Mouse (Mus musculus) embryonic stem cell, embryonic (primary cell): ENCODE results near the gene Pi4k2a.

Experiments used
- CTCF ChIA-PET, 4 experiments: fragments of 300-600 bp in 2 of 4; fragments of 350-600 bp in 2 of 4; sonication (Branson Sonifier 250); formaldehyde crosslinking; loops; one replicate each; lab custom pipeline; 2022; ENCODE audit warnings: inconsistent platforms in 2 of 4; lab: Charles Lee
- POLR2A ChIA-PET, 4 experiments: fragments of 300-600 bp in 2 of 4; fragments of 350-600 bp in 2 of 4; sonication (Branson Sonifier 250); formaldehyde crosslinking; loops; one replicate each; lab custom pipeline; 2022; ENCODE audit warnings: antibody characterized with exemption in 4 of 4, inconsistent platforms in 1 of 4; lab: Charles Lee

The Pi4k2a gene

GRCm38 (mm10) chr19:42136126-42136525, 45.9 kb downstream of the Pi4k2a start:
- ChIA-PET CTCF (interaction anchor here in 2 of 4 experiments (1.1 to 1.4 kb wide), 2 partner anchors 16 kb away, joined by 3 to 7 read pairs; no protein-coding TSS in a partner anchor), POLR2A (interaction anchor here (0.6 to 19.8 kb wide), 25 partner anchors 8 to 1539 kb away, joined by 3 to 403 read pairs (median 7); partner anchors contain the start of genes Avpi1 (in 3 of the 4), Pi4k2a (in 3 of the 4), Marveld1 (in 2 of the 4) and Ankrd2 (in 1 of the 4))

DNA sequence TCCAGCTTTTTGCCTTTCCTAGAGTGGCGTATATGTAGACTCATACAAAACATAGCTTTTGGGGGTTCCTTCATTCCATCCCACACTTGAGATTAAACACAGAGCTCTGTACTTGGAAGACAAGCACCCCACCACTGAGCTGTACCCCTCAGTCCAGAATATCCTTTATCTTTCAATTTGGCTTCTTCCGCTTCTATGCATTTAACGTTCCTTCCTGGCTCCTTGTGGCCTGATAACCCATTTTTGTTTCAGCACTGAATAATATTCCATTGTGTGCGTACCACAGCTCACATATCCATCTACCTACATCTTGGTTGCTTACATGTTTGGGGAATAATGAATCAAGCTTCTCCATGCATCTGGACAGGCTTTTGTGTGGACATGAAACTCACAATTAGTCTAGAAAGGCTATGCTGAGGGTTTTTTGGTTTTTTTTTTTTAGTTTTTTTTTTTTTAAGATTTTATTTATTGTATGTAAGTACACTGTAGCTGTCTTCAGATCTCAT, 47.0 kb downstream of the Pi4k2a start:
- ChIA-PET POLR2A (interaction anchor here (0.6 to 19.8 kb wide), 39 partner anchors 7 to 932 kb away, joined by 3 to 403 read pairs (median 4); partner anchors contain the start of genes Avpi1 (in 3 of the 4), Pi4k2a (in 3 of the 4), Marveld1 (in 2 of the 4) and Pgam1 (in 2 of the 4)), CTCF (interaction anchor here (0.7 to 1.4 kb wide), 3 partner anchors 15 to 696 kb away, joined by 3 to 7 read pairs (median 5); no protein-coding TSS in a partner anchor)

- ChIA-PET CTCF (interaction anchor here in 3 of 4 experiments (0.5 to 1.8 kb wide), 4 partner anchors 9 to 14 kb away, joined by 3 to 8 read pairs (median 4); no protein-coding TSS in a partner anchor), POLR2A (interaction anchor here in 3 of 4 experiments (1.0 to 19.8 kb wide), 9 partner anchors 10 to 48 kb away, joined by 3 to 403 read pairs (median 7); partner anchors contain the start of genes Avpi1 (in 2 of the 3) and Pi4k2a (in 1 of the 3))
These were observed 48.4 kb downstream of the Pi4k2a start for GRCm38 (mm10) chr19:42138517-42139285.

- ChIA-PET CTCF (interaction anchor here in 3 of 4 experiments (0.7 to 1.8 kb wide), 6 partner anchors 10 to 26 kb away, joined by 3 to 8 read pairs (median 4); partner anchors contain the start of gene Avpi1 (in 1 of the 3)), POLR2A (interaction anchor here in 3 of 4 experiments (0.7 to 19.8 kb wide), 9 partner anchors 8 to 49 kb away, joined by 3 to 403 read pairs (median 4); partner anchors contain the start of gene Avpi1 (in 3 of the 3))
These were observed 49.7 kb downstream of the Pi4k2a start for GRCm38 (mm10) chr19:42139724-42140517.

DNA sequence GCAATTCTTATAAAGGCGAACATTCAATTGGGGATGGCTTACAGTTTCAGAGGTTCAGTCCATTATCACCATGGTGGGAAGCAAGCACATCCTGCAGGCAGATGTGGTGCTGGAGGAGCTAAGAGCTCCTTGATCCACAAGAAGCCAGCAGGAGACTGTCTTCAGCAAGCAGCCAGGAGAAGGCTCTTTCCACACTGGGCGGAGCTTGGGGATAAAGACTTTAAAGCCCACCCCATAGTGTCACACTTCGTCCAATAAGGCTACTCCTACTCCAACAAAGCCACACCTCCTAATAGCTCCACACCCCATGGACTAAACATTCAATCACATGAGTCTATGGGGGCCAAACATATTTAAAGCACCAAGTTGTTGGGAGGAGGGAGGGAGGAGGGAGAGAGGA, 51.7 kb downstream of the Pi4k2a start:
- POLR2A ChIA-PET: interaction anchor here (0.6 to 19.8 kb wide), 40 partner anchors 9 to 482 kb away, joined by 3 to 403 read pairs (median 4); partner anchors contain the start of genes Avpi1 (in 3 of the 4), Pi4k2a (in 3 of the 4), Ankrd2 (in 1 of the 4) and Crtac1 (in 1 of the 4)
- CTCF ChIA-PET: interaction anchor here (0.5 to 2.4 kb wide), 13 partner anchors 10 to 700 kb away, joined by 3 to 14 read pairs (median 5); partner anchors contain the start of genes Ankrd2 (in 1 of the 4), Avpi1 (in 1 of the 4), Frat2 (in 1 of the 4) and Hoga1 (in 1 of the 4)

GRCm38 (mm10) chr19:42142757-42143156, 52.5 kb downstream of the Pi4k2a start:
- ChIA-PET POLR2A (interaction anchor here (0.8 to 19.8 kb wide), 25 partner anchors 9 to 469 kb away, joined by 3 to 403 read pairs (median 5); partner anchors contain the start of genes Avpi1 (in 3 of the 4), Pi4k2a (in 2 of the 4), Crtac1 (in 1 of the 4) and Loxl4 (in 1 of the 4)), CTCF (interaction anchor here in 3 of 4 experiments (1.0 to 2.4 kb wide), 7 partner anchors 9 to 107 kb away, joined by 3 to 14 read pairs (median 6); partner anchors contain the start of gene Ankrd2 (in 1 of the 3))

- ChIA-PET POLR2A (interaction anchor here (0.6 to 19.8 kb wide), 30 partner anchors 7 to 1174 kb away, joined by 3 to 403 read pairs (median 5); partner anchors contain the start of genes Avpi1 (in 3 of the 4) and Pi4k2a (in 2 of the 4)), CTCF (interaction anchor here (0.6 to 1.9 kb wide), 69 partner anchors 8 to 1713 kb away, joined by 3 to 19 read pairs (median 4); partner anchors contain the start of genes Zfyve27 (in 2 of the 4), Avpi1 (in 1 of the 4), Frat1 (in 1 of the 4) and Hoga1 (in 1 of the 4))
These were observed 53.8 kb downstream of the Pi4k2a start for GRCm38 (mm10) chr19:42144067-42144466.

- POLR2A ChIA-PET: interaction anchor here (0.5 to 19.8 kb wide), 33 partner anchors 8 to 1174 kb away, joined by 3 to 403 read pairs (median 5); partner anchors contain the start of genes Avpi1 (in 3 of the 4) and Pi4k2a (in 3 of the 4)
- CTCF ChIA-PET: interaction anchor here (0.6 to 1.9 kb wide), 74 partner anchors 9 to 1712 kb away, joined by 3 to 19 read pairs (median 4); partner anchors contain the start of genes Zfyve27 (in 2 of the 4), Avpi1 (in 1 of the 4), Frat1 (in 1 of the 4) and Hoga1 (in 1 of the 4)
These were observed 54.4 kb downstream of the Pi4k2a start for GRCm38 (mm10) chr19:42144541-42145167.

DNA sequence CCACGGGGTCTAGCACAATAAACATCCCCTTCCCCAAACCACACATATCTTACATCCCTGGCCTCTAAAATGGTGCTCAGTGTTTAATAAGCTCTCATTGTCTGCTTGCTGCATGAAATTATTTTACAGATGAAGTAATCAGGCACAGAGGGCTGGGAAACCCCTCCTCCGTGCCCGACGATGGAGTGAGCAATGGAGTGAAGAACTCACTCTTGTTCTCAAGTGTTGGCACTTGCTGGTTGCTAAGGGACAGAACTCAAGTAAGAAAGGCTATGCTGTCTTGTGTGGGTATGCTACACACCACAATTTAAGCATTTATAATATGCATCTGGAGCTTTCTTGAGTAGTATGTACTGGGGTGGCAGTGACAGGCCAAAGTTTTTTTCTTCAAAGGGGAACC, 54.9 kb downstream of the Pi4k2a start:
- POLR2A ChIA-PET: interaction anchor here in 3 of 4 experiments (0.9 to 19.8 kb wide), 19 partner anchors 9 to 62 kb away, joined by 3 to 403 read pairs (median 6); partner anchors contain the start of genes Avpi1 (in 3 of the 3) and Pi4k2a (in 2 of the 3)
- CTCF ChIA-PET: interaction anchor here (0.6 to 1.9 kb wide), 21 partner anchors 8 to 1710 kb away, joined by 3 to 18 read pairs (median 4); partner anchors contain the start of genes Zfyve27 (in 2 of the 4), Avpi1 (in 1 of the 4) and Pi4k2a (in 1 of the 4)

- POLR2A ChIA-PET: interaction anchor here in 3 of 4 experiments (1.2 to 19.8 kb wide), 12 partner anchors 9 to 111 kb away, joined by 3 to 403 read pairs (median 15); partner anchors contain the start of genes Avpi1 (in 3 of the 3), Ankrd2 (in 1 of the 3) and Pi4k2a (in 1 of the 3)
- CTCF ChIA-PET: interaction anchor here (0.6 to 1.9 kb wide), 7 partner anchors 9 to 1710 kb away, joined by 3 to 18 read pairs (median 4); partner anchors contain the start of genes Avpi1 (in 1 of the 4), Pi4k2a (in 1 of the 4) and Zfyve27 (in 1 of the 4)
These were observed 55.5 kb downstream of the Pi4k2a start for GRCm38 (mm10) chr19:42145731-42146130.

DNA sequence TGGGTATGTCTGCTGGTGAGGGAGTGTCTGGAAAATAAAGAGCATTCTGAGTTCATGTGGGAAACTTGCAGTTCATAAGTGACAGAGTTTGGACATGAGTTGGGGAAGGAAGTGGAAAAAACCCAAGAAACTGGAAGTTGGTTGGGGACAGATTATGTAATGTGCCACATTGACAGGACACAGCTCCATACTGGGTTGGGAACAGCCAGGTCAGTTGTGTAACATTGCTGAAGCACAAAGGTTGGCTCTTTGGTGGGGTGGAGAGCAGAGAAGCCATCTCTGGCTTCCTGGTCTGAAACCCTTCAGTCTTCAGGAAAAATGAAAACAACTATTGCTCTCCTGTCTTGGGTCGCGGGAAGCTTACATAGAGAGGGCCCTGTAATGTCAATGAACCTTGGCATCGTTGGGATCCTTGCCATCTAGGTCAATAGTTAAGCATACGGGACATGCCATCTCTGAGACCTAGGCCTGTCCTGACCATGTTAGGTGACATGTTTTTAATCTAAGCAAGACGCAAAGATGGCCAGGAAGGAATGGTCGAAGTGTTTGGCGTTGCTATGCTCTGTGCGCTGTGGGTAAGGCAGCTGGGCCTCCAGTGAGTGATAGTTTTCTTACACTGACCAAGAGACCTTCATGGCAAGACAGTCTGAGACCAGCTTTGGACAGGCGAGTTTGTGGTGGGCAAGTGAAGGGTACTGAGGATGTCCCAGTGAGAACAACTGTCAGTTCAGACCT, 56.2 kb downstream of the Pi4k2a start:
- CTCF ChIA-PET: interaction anchor here (0.6 to 7.8 kb wide), 8 partner anchors 17 to 400 kb away, joined by 3 to 79 read pairs (median 4); partner anchors contain the start of genes Avpi1 (in 1 of the 4), Pi4k2a (in 1 of the 4) and Zfyve27 (in 1 of the 4)

GRCm38 (mm10) chr19:42147170-42147768, 57.0 kb downstream of the Pi4k2a start, which contains the start of gene Marveld1:
Gene Marveld1, plus strand, starts transcription at chr19:42147400.
- ChIA-PET CTCF (interaction anchor here in 3 of 4 experiments (0.6 to 7.8 kb wide), 7 partner anchors 18 to 399 kb away, joined by 3 to 79 read pairs (median 4); partner anchors contain the start of genes Avpi1 (in 1 of the 3), Pi4k2a (in 1 of the 3) and Zfyve27 (in 1 of the 3)), POLR2A (interaction anchor here (0.6 to 19.8 kb wide), 33 partner anchors 9 to 1469 kb away, joined by 3 to 403 read pairs (median 5); partner anchors contain the start of genes Avpi1 (in 3 of the 4), Pi4k2a (in 2 of the 4), Exosc1 (in 1 of the 4) and Hoga1 (in 1 of the 4))

More for the DNA sequence above, 56.2 kb downstream of the Pi4k2a start:
- POLR2A ChIA-PET: interaction anchor here in 3 of 4 experiments (0.6 to 19.8 kb wide), 23 partner anchors 9 to 1470 kb away, joined by 3 to 403 read pairs (median 5); partner anchors contain the start of genes Avpi1 (in 3 of the 3), Ankrd2 (in 1 of the 3), Hoga1 (in 1 of the 3) and Pi4k2a (in 1 of the 3)

GRCm38 (mm10) chr19:42147769-42148568, 57.7 kb downstream of the Pi4k2a start:
- POLR2A ChIA-PET: interaction anchor here (0.6 to 19.8 kb wide), 37 partner anchors 8 to 237 kb away, joined by 3 to 403 read pairs (median 4); partner anchors contain the start of genes Avpi1 (in 3 of the 4), Pi4k2a (in 2 of the 4), Exosc1 (in 1 of the 4) and Hoga1 (in 1 of the 4)
- CTCF ChIA-PET: interaction anchor here (0.6 to 7.8 kb wide), 8 partner anchors 18 to 291 kb away, joined by 3 to 79 read pairs (median 4); partner anchors contain the start of genes Ankrd2 (in 1 of the 4), Avpi1 (in 1 of the 4) and Zfyve27 (in 1 of the 4)
